Mouse (Mus musculus): ENCODE results near the gene Fnbp1. TPM values are rescaled to one million over a fixed set of nuclear protein-coding genes. Genes with fewer than 3 reads are reported as not detected.

Gene Fnbp1
- polyA plus RNA-seq, 1 experiment: 148 TPM

GRCm38 (mm10) chr2:31087085-31087484 lies 54.7 kb downstream of the Fnbp1 start:
- no peak for DNase-seq
- no peaks in the 10 kb centered on the region for H3K27me3 ChIP-seq (ENCODE audit: control insufficient read depth, insufficient read depth, low read length)
- 35% methylated on average over 5 of the region's 5 CpGs for WGBS
- peaks cover 44% of the 10 kb centered on the region for H3K4me1 ChIP-seq (replicated peaks; ENCODE audit: control insufficient read depth, insufficient read depth, low read length)
- H3K36me3 ChIP-seq (ENCODE audit: control insufficient read depth, insufficient read depth, low read length): peaks cover 38% of the 10 kb centered on the region
- TF ChIP-seq CTCF (IDR thresholded peaks at IDR 0.05; ENCODE audit: borderline replicate concordance, control insufficient read depth, extremely low read depth, insufficient read depth, low read length, poor library complexity): no peak
- no peak overlapping the region for H3K4me3 ChIP-seq (ENCODE audit: control insufficient read depth, insufficient read depth, low read length)
- peak overlapping the region; percentile 2; the same call in 1 of the 2 replicates for H3K27ac ChIP-seq (ENCODE audit: control insufficient read depth, insufficient read depth, low read length)

- Histone ChIP-seq H3K36me3 (ENCODE audit: control insufficient read depth, insufficient read depth, low read length) (peaks cover 39% of the 10 kb centered on the region), H3K4me1 (replicated peaks; ENCODE audit: control insufficient read depth, insufficient read depth, low read length) (peaks cover 47% of the 10 kb centered on the region), H3K27me3 (ENCODE audit: control insufficient read depth, insufficient read depth, low read length) (no peaks in the 10 kb centered on the region), H3K27ac (ENCODE audit: control insufficient read depth, insufficient read depth, low read length) (no peak overlapping the region), H3K4me3 (ENCODE audit: control insufficient read depth, insufficient read depth, low read length) (no peak overlapping the region)
- TF ChIP-seq POLR2A (IDR thresholded peaks at IDR 0.05; ENCODE audit: control insufficient read depth, extremely low read depth, insufficient read depth, low read length, poor library complexity) (no peak), CTCF (IDR thresholded peaks at IDR 0.05; ENCODE audit: borderline replicate concordance, control insufficient read depth, extremely low read depth, insufficient read depth, low read length, poor library complexity) (no peak)
- DNase-seq: no peak
These were observed 55.3 kb downstream of the Fnbp1 start for GRCm38 (mm10) chr2:31086543-31086942.

GRCm38 (mm10) chr2:31084169-31084850 lies 57.5 kb downstream of the Fnbp1 start:
- no peaks in the 10 kb centered on the region for H3K27me3 ChIP-seq (ENCODE audit: control insufficient read depth, insufficient read depth, low read length)
- TF ChIP-seq POLR2A (IDR thresholded peaks at IDR 0.05; ENCODE audit: control insufficient read depth, extremely low read depth, insufficient read depth, low read length, poor library complexity) (no peak), CTCF (IDR thresholded peaks at IDR 0.05; ENCODE audit: borderline replicate concordance, control insufficient read depth, extremely low read depth, insufficient read depth, low read length, poor library complexity) (no peak)
- DNase-seq: no peak
- H3K27ac ChIP-seq (ENCODE audit: control insufficient read depth, insufficient read depth, low read length): no peak overlapping the region
- 95% methylated on average over 9 of the region's 9 CpGs for WGBS
- peaks cover 39% of the 10 kb centered on the region for H3K4me1 ChIP-seq (replicated peaks; ENCODE audit: control insufficient read depth, insufficient read depth, low read length)
- H3K36me3 ChIP-seq (ENCODE audit: control insufficient read depth, insufficient read depth, low read length): peaks cover 39% of the 10 kb centered on the region
- no peak overlapping the region for H3K4me3 ChIP-seq (ENCODE audit: control insufficient read depth, insufficient read depth, low read length)

GRCm38 (mm10) chr2:31083372-31083771 lies 58.4 kb downstream of the Fnbp1 start:
- Histone ChIP-seq H3K27me3 (ENCODE audit: control insufficient read depth, insufficient read depth, low read length) (no peaks in the 10 kb centered on the region), H3K36me3 (ENCODE audit: control insufficient read depth, insufficient read depth, low read length) (peaks cover 42% of the 10 kb centered on the region), H3K4me3 (ENCODE audit: control insufficient read depth, insufficient read depth, low read length) (no peak overlapping the region), H3K27ac (ENCODE audit: control insufficient read depth, insufficient read depth, low read length) (no peak overlapping the region), H3K4me1 (replicated peaks; ENCODE audit: control insufficient read depth, insufficient read depth, low read length) (peaks cover 31% of the 10 kb centered on the region)
- TF ChIP-seq CTCF (IDR thresholded peaks at IDR 0.05; ENCODE audit: borderline replicate concordance, control insufficient read depth, extremely low read depth, insufficient read depth, low read length, poor library complexity): no peak
- no peak for TF ChIP-seq POLR2A (IDR thresholded peaks at IDR 0.05; ENCODE audit: control insufficient read depth, extremely low read depth, insufficient read depth, low read length, poor library complexity)
- DNase-seq: no peak
- WGBS: 96% methylated on average over 8 of the region's 8 CpGs

- H3K36me3 ChIP-seq (ENCODE audit: control insufficient read depth, insufficient read depth, low read length): peaks cover 42% of the 10 kb centered on the region
- no peak overlapping the region for H3K27ac ChIP-seq (ENCODE audit: control insufficient read depth, insufficient read depth, low read length)
- TF ChIP-seq CTCF (IDR thresholded peaks at IDR 0.05; ENCODE audit: borderline replicate concordance, control insufficient read depth, extremely low read depth, insufficient read depth, low read length, poor library complexity): no peak
- TF ChIP-seq POLR2A (IDR thresholded peaks at IDR 0.05; ENCODE audit: control insufficient read depth, extremely low read depth, insufficient read depth, low read length, poor library complexity): no peak
- 38% methylated on average over 17 of the region's 17 CpGs for WGBS
- no peak overlapping the region for H3K4me3 ChIP-seq (ENCODE audit: control insufficient read depth, insufficient read depth, low read length)
- peaks cover 25% of the 10 kb centered on the region for H3K4me1 ChIP-seq (replicated peaks; ENCODE audit: control insufficient read depth, insufficient read depth, low read length)
- H3K27me3 ChIP-seq (ENCODE audit: control insufficient read depth, insufficient read depth, low read length): no peaks in the 10 kb centered on the region
- no peak for DNase-seq
These were observed 59.2 kb downstream of the Fnbp1 start for GRCm38 (mm10) chr2:31082639-31083038.

- peak overlapping the region; percentile 25; the same call in 1 of the 2 replicates for H3K27ac ChIP-seq (ENCODE audit: control insufficient read depth, insufficient read depth, low read length)
- H3K36me3 ChIP-seq (ENCODE audit: control insufficient read depth, insufficient read depth, low read length): peaks cover 42% of the 10 kb centered on the region
- H3K27me3 ChIP-seq (ENCODE audit: control insufficient read depth, insufficient read depth, low read length): no peaks in the 10 kb centered on the region
- H3K4me1 ChIP-seq (replicated peaks; ENCODE audit: control insufficient read depth, insufficient read depth, low read length): peaks cover 18% of the 10 kb centered on the region
- WGBS: 8% methylated on average over 4 of the region's 4 CpGs
- no peak for DNase-seq
- TF ChIP-seq POLR2A (IDR thresholded peaks at IDR 0.05; ENCODE audit: control insufficient read depth, extremely low read depth, insufficient read depth, low read length, poor library complexity) (no peak), CTCF (IDR thresholded peaks at IDR 0.05; ENCODE audit: borderline replicate concordance, control insufficient read depth, extremely low read depth, insufficient read depth, low read length, poor library complexity) (no peak)
- no peak overlapping the region for H3K4me3 ChIP-seq (ENCODE audit: control insufficient read depth, insufficient read depth, low read length)
These were observed 60.5 kb downstream of the Fnbp1 start for GRCm38 (mm10) chr2:31081349-31081748.

GRCm38 (mm10) chr2:31079117-31079516 lies 62.7 kb downstream of the Fnbp1 start:
- 95% methylated on average over 6 of the region's 6 CpGs for WGBS
- no peak for DNase-seq
- Histone ChIP-seq H3K36me3 (ENCODE audit: control insufficient read depth, insufficient read depth, low read length) (peaks cover 32% of the 10 kb centered on the region), H3K4me3 (ENCODE audit: control insufficient read depth, insufficient read depth, low read length) (no peak overlapping the region), H3K4me1 (replicated peaks; ENCODE audit: control insufficient read depth, insufficient read depth, low read length) (peaks cover 18% of the 10 kb centered on the region), H3K27me3 (ENCODE audit: control insufficient read depth, insufficient read depth, low read length) (no peaks in the 10 kb centered on the region), H3K27ac (ENCODE audit: control insufficient read depth, insufficient read depth, low read length) (no peak overlapping the region)
- TF ChIP-seq CTCF (IDR thresholded peaks at IDR 0.05; ENCODE audit: borderline replicate concordance, control insufficient read depth, extremely low read depth, insufficient read depth, low read length, poor library complexity) (no peak), POLR2A (IDR thresholded peaks at IDR 0.05; ENCODE audit: control insufficient read depth, extremely low read depth, insufficient read depth, low read length, poor library complexity) (no peak)
